Mouse (Mus musculus): ENCODE measurements around the gene Vti1a. TPM values are rescaled to one million over a fixed set of nuclear protein-coding genes. Genes with fewer than 3 reads are reported as not detected.

Gene Vti1a
- total RNA-seq, 2 experiments from 2014 or later: 63.5 to 68.1 TPM

GRCm38 (mm10) chr19:55580152-55580551 lies 264.1 kb downstream of the Vti1a start:
- DNase-seq (ENCODE audit: low spot score in 2 of 2): no peak

- DNase-seq (ENCODE audit: low spot score in 2 of 2): no peak
These were observed 264.6 kb downstream of the Vti1a start for GRCm38 (mm10) chr19:55580667-55581066.

- no peak for DNase-seq (ENCODE audit: low spot score in 2 of 2)
These were observed 267.0 kb downstream of the Vti1a start for GRCm38 (mm10) chr19:55582896-55583653.

GRCm38 (mm10) chr19:55585270-55586224 lies 269.5 kb downstream of the Vti1a start:
- no peak for DNase-seq (ENCODE audit: low spot score in 2 of 2)

- no peak for DNase-seq (ENCODE audit: low spot score in 2 of 2)
These were observed 271.7 kb downstream of the Vti1a start for GRCm38 (mm10) chr19:55587638-55588421.

GRCm38 (mm10) chr19:55588948-55589896 lies 273.1 kb downstream of the Vti1a start:
- no peak for DNase-seq (ENCODE audit: low spot score in 2 of 2)

GRCm38 (mm10) chr19:55592876-55593691 lies 277.0 kb downstream of the Vti1a start:
- DNase-seq (ENCODE audit: low spot score in 2 of 2): no peak

- DNase-seq (ENCODE audit: low spot score in 2 of 2): no peak
These were observed 277.8 kb downstream of the Vti1a start for GRCm38 (mm10) chr19:55593729-55594444.

- no peak for DNase-seq (ENCODE audit: low spot score in 2 of 2)
These were observed 278.4 kb downstream of the Vti1a start for GRCm38 (mm10) chr19:55594451-55594850.

GRCm38 (mm10) chr19:55595945-55596649 lies 280.0 kb downstream of the Vti1a start:
- DNase-seq (ENCODE audit: low spot score in 2 of 2): no peak

GRCm38 (mm10) chr19:55596804-55597203 lies 280.7 kb downstream of the Vti1a start:
- no peak for DNase-seq (ENCODE audit: low spot score in 2 of 2)

- no peak for DNase-seq (ENCODE audit: low spot score in 2 of 2)
These were observed 281.2 kb downstream of the Vti1a start for GRCm38 (mm10) chr19:55597296-55597695.

GRCm38 (mm10) chr19:55597951-55598350 lies 281.9 kb downstream of the Vti1a start:
- DNase-seq (ENCODE audit: low spot score in 2 of 2): no peak

- no peak for DNase-seq (ENCODE audit: low spot score in 2 of 2)
These were observed 283.0 kb downstream of the Vti1a start for GRCm38 (mm10) chr19:55599124-55599523.

- DNase-seq (ENCODE audit: low spot score in 2 of 2): no peak
These were observed 291.6 kb downstream of the Vti1a start for GRCm38 (mm10) chr19:55607725-55608124.

GRCm38 (mm10) chr19:55608858-55609375 lies 292.8 kb downstream of the Vti1a start:
- no peak for DNase-seq (ENCODE audit: low spot score in 2 of 2)

GRCm38 (mm10) chr19:55609806-55610205 lies 293.7 kb downstream of the Vti1a start:
- DNase-seq (ENCODE audit: low spot score in 2 of 2): no peak

- no peak for DNase-seq (ENCODE audit: low spot score in 2 of 2)
These were observed 299.6 kb downstream of the Vti1a start for GRCm38 (mm10) chr19:55615743-55616142.
